Mouse (Mus musculus) liver, postnatal 0 days (tissue): ENCODE measurements at regions not wholly inside any gene's neighbourhood (a gene's known extent, or its start where the extent isn't known, plus 50 kb on each side); places are given as distances from the start of the nearest gene placed in this dataset.

Experiments
- ATAC-seq: fragments of 200-750 bp; cut with Nextera tagmentation; 2 replicates; pipeline ENCODE4 v1.8.0; 2017; ENCODE audit warnings: mild to moderate bottlenecking, moderate library complexity
- DNase-seq: peaks from one replicate; pipeline ENCODE4 v3.0.0-alpha.2; 2016
- H3K27ac ChIP-seq: fragments of 300-500 bp; sonication (generic); 2 replicates; pipeline ENCODE4 v1.5.1; 2014; ENCODE audit warnings: antibody characterized with exemption, moderate library complexity, mild to moderate bottlenecking, low read depth
- H3K27me3 ChIP-seq: fragments of 300-500 bp; sonication (generic); 2 replicates; pipeline ENCODE4 v1.6.1; 2014; ENCODE audit warnings: low read length, control low read depth, mixed read lengths; ENCODE audit not compliant: insufficient read depth
- H3K36me3 ChIP-seq: fragments of 300-500 bp; sonication (generic); replicated peaks from 2 replicates; pipeline ENCODE4 v1.6.1; 2014; ENCODE audit warnings: mild to moderate bottlenecking, control low read depth, low read length, moderate library complexity, mixed read lengths; ENCODE audit not compliant: insufficient read depth
- H3K4me1 ChIP-seq: fragments of 300-500 bp; sonication (generic); 2 replicates; pipeline ENCODE4 v1.6.1; 2014; ENCODE audit warnings: antibody characterized with exemption, mild to moderate bottlenecking, control low read depth; ENCODE audit not compliant: insufficient read depth
- H3K4me2 ChIP-seq: fragments of 300-500 bp; sonication (generic); 2 replicates; pipeline ENCODE4 v1.6.1; 2014; ENCODE audit warnings: low read depth, mild to moderate bottlenecking, low read length, moderate library complexity, mixed read lengths
- H3K4me3 ChIP-seq: fragments of 300-500 bp; sonication (generic); 2 replicates; pipeline ENCODE4 v1.5.1; 2014; ENCODE audit warnings: low read depth, low read length
- H3K9ac ChIP-seq: fragments of 300-500 bp; sonication (generic); replicated peaks from 2 replicates; pipeline ENCODE4 v1.6.1; 2014; ENCODE audit warnings: mild to moderate bottlenecking, moderate library complexity
- H3K9me3 ChIP-seq: fragments of 300-500 bp; sonication (generic); 2 replicates; pipeline ENCODE4 v1.6.1; 2016; ENCODE audit warnings: mild to moderate bottlenecking, control low read depth, low read length, mixed read lengths
- CTCF ChIP-seq: sonication (generic); IDR thresholded peaks from 2 replicates; pipeline ENCODE4 v1.5.1; 2016; ENCODE audit warnings: antibody characterized with exemption, low read depth
- EP300 ChIP-seq: IDR thresholded peaks from 2 replicates; pipeline ENCODE4 v1.6.1; 2016; ENCODE audit warnings: antibody characterized with exemption, low read depth, mild to moderate bottlenecking
- WGBS: fragments of 180-500 bp; shearing (Covaris S2); extraction: QIAGEN DNeasy Blood & Tissue Kit; methylation state at CpG from one replicate; pipeline ENCODE4 v1.1.7; 2014; ENCODE audit not compliant: insufficient replicate concordance; 5-methylcytosine and 5-hydroxymethylcytosine counted together

- H3K27me3 ChIP-seq = peaks cover 17% of the 10 kb centered on the region; the same call in 1 of the 2 replicates
- DNase-seq = no peak
- no peak overlapping the region for H3K4me3 ChIP-seq
- H3K36me3 ChIP-seq = no peaks in the 10 kb centered on the region
- 38% methylated on average over 7 of the region's 7 CpGs for WGBS
- TF ChIP-seq EP300 = no peak
- no peak for TF ChIP-seq CTCF
- peaks cover 3% of the 10 kb centered on the region; the same call in 1 of the 2 replicates for H3K4me1 ChIP-seq
- no peaks in the 10 kb centered on the region for H3K9me3 ChIP-seq
- no peak for ATAC-seq
- H3K9ac ChIP-seq = no peak overlapping the region
- no peak overlapping the region for H3K4me2 ChIP-seq
- no peak overlapping the region for H3K27ac ChIP-seq
Measured at GRCm38 (mm10) chr6:94772391-94772790, 72.4 kb upstream of the Lrig1 start.

GRCm38 (mm10) chr6:94768230-94768629 lies 68.3 kb upstream of the Lrig1 start:
- ATAC-seq = no peak
- Histone ChIP-seq H3K36me3 (no peaks in the 10 kb centered on the region), H3K4me2 (no peak overlapping the region), H3K9ac (no peak overlapping the region), H3K4me1 (no peaks in the 10 kb centered on the region), H3K27ac (no peak overlapping the region), H3K9me3 (no peaks in the 10 kb centered on the region), H3K4me3 (no peak overlapping the region), H3K27me3 (0 out of 2 replicates have a peak, but pooled peaks cover 8% of the 10 kb centered on the region)
- DNase-seq = no peak
- TF ChIP-seq EP300 (no peak), CTCF (no peak)
- 69% methylated on average over 5 of the region's 5 CpGs for WGBS

GRCm38 (mm10) chr6:94765724-94766123 lies 65.8 kb upstream of the Lrig1 start:
- no peaks in the 10 kb centered on the region for H3K9me3 ChIP-seq
- ATAC-seq (peak; percentile 90), DNase-seq (no peak)
- H3K4me1 ChIP-seq = no peaks in the 10 kb centered on the region
- no peaks in the 10 kb centered on the region for H3K36me3 ChIP-seq
- no peak overlapping the region for H3K4me2 ChIP-seq
- 48% methylated on average over 6 of the region's 6 CpGs for WGBS
- no peak overlapping the region for H3K9ac ChIP-seq
- no peak overlapping the region for H3K27ac ChIP-seq
- 0 out of 2 replicates have a peak, but pooled peaks cover 3% of the 10 kb centered on the region for H3K27me3 ChIP-seq
- no peak overlapping the region for H3K4me3 ChIP-seq
- TF ChIP-seq CTCF (no peak), EP300 (no peak)

- H3K27ac ChIP-seq = no peak overlapping the region
- no peak overlapping the region for H3K9ac ChIP-seq
- TF ChIP-seq EP300 = no peak
- no peak for TF ChIP-seq CTCF
- no peaks in the 10 kb centered on the region for H3K36me3 ChIP-seq
- DNase-seq (no peak), ATAC-seq (no peak)
- 0 out of 2 replicates have a peak, but pooled peaks cover 3% of the 10 kb centered on the region for H3K27me3 ChIP-seq
- H3K4me3 ChIP-seq = no peak overlapping the region
- H3K4me2 ChIP-seq = no peak overlapping the region
- no peaks in the 10 kb centered on the region for H3K9me3 ChIP-seq
- 36% methylated on average over 6 of the region's 6 CpGs for WGBS
- no peaks in the 10 kb centered on the region for H3K4me1 ChIP-seq
Measured at GRCm38 (mm10) chr6:94761341-94761740, 61.4 kb upstream of the Lrig1 start.

GRCm38 (mm10) chr6:94760629-94761111 lies 60.7 kb upstream of the Lrig1 start:
- no peak for TF ChIP-seq EP300
- no peak for TF ChIP-seq CTCF
- WGBS = 33% methylated on average over 17 of the region's 17 CpGs
- no peak overlapping the region for H3K4me3 ChIP-seq
- no peaks in the 10 kb centered on the region for H3K36me3 ChIP-seq
- H3K9ac ChIP-seq = no peak overlapping the region
- H3K27ac ChIP-seq = no peak overlapping the region
- DNase-seq (peak; percentile 61), ATAC-seq (0 out of 2 replicates have a peak, but pooled peaks have one; percentile 17)
- H3K4me2 ChIP-seq = no peak overlapping the region
- H3K27me3 ChIP-seq = 0 out of 2 replicates have a peak, but pooled peaks cover 3% of the 10 kb centered on the region
- no peaks in the 10 kb centered on the region for H3K4me1 ChIP-seq
- no peaks in the 10 kb centered on the region for H3K9me3 ChIP-seq

GRCm38 (mm10) chr6:94759649-94760048 lies 59.7 kb upstream of the Lrig1 start:
- no peak overlapping the region for H3K9ac ChIP-seq
- ATAC-seq (no peak), DNase-seq (no peak)
- no peaks in the 10 kb centered on the region for H3K9me3 ChIP-seq
- no peak overlapping the region for H3K4me3 ChIP-seq
- 70% methylated on average over 1 of the region's 1 CpGs for WGBS
- no peaks in the 10 kb centered on the region for H3K4me1 ChIP-seq
- TF ChIP-seq EP300 (no peak), CTCF (no peak)
- no peak overlapping the region for H3K4me2 ChIP-seq
- H3K27ac ChIP-seq = no peak overlapping the region
- no peaks in the 10 kb centered on the region for H3K36me3 ChIP-seq
- 0 out of 2 replicates have a peak, but pooled peaks cover 3% of the 10 kb centered on the region for H3K27me3 ChIP-seq
